Mouse (Mus musculus): ENCODE measurements around the gene Scai. TPM values are rescaled to one million over a fixed set of nuclear protein-coding genes. Genes with fewer than 3 reads are reported as not detected.

Gene Scai
- total and polyA plus RNA-seq, 3 experiments: 4.2 to 7.9 (median 4.7) TPM

GRCm38 (mm10) chr2:39220010-39220409 lies 29.5 kb upstream of the Scai start:
- TF ChIP-seq E2F4 (IDR thresholded peaks at IDR 0.05; ENCODE audit: insufficient replicate concordance, low read depth, low read length): no peak
- Histone ChIP-seq H3K27ac (ENCODE audit: insufficient read depth, low read depth) (no peak overlapping the region), H3K4me3 (replicated peaks in 1 of 3; ENCODE audit: low read depth in 2 of 3, low read length in 2 of 3, poor library complexity in 1 of 3) (no peak overlapping the region), H3K36me3 (replicated peaks in 1 of 2; ENCODE audit: control insufficient read depth in 1 of 2, insufficient read depth in 1 of 2, low read length in 1 of 2) (peaks cover 0 to 8% of the 10 kb centered on the region in 2 experiments), H3K4me2 (ENCODE audit: insufficient read depth, low read depth, poor library complexity, severe bottlenecking) (no peak overlapping the region), H3K9me3 (replicated peaks; ENCODE audit: low read length) (no peaks in the 10 kb centered on the region), H3K27me3 (replicated peaks) (no peaks in the 10 kb centered on the region), H3K9ac (ENCODE audit: insufficient read depth, low read depth) (no peak overlapping the region), H3K4me1 (ENCODE audit: control insufficient read depth in 1 of 2, insufficient read depth in 2 of 2) (peaks cover 2 to 24% of the 10 kb centered on the region in 2 experiments; a peak in 2 of 4 replicates), H3K79me2 (replicated peaks; ENCODE audit: control insufficient read depth, extremely low read depth, insufficient read depth, poor library complexity, severe bottlenecking) (peaks cover 58% of the 10 kb centered on the region)
- in situ Hi-C loops (cut with MboI; ENCODE audit: low pct_ligation_motif_present, low pct_unique_long_range_greater_than_20kb, low sequenced_read_pairs) (no loop called here), dilution Hi-C loops (cut with MboI; ENCODE audit: extremely low pct_ligation_motif_present, extremely low pct_unique_long_range_greater_than_20kb, low sequenced_read_pairs) (no loop called here)
- DNase-seq (ENCODE audit: extremely low read depth): no peak

GRCm38 (mm10) chr2:39219034-39219433 lies 28.5 kb upstream of the Scai start:
- Histone ChIP-seq H3K4me2 (ENCODE audit: insufficient read depth, low read depth, poor library complexity, severe bottlenecking) (no peak overlapping the region), H3K9me3 (replicated peaks; ENCODE audit: low read length) (no peaks in the 10 kb centered on the region), H3K4me3 (replicated peaks in 1 of 3; ENCODE audit: low read depth in 2 of 3, low read length in 2 of 3, poor library complexity in 1 of 3) (no peak overlapping the region), H3K27ac (ENCODE audit: insufficient read depth, low read depth) (no peak overlapping the region), H3K9ac (ENCODE audit: insufficient read depth, low read depth) (no peak overlapping the region), H3K27me3 (replicated peaks) (no peaks in the 10 kb centered on the region), H3K4me1 (ENCODE audit: control insufficient read depth in 1 of 2, insufficient read depth in 2 of 2) (peaks cover 0 to 17% of the 10 kb centered on the region in 2 experiments; a peak in 1 of 4 replicates), H3K79me2 (replicated peaks; ENCODE audit: control insufficient read depth, extremely low read depth, insufficient read depth, poor library complexity, severe bottlenecking) (peaks cover 51% of the 10 kb centered on the region), H3K36me3 (replicated peaks in 1 of 2; ENCODE audit: control insufficient read depth in 1 of 2, insufficient read depth in 1 of 2, low read length in 1 of 2) (peaks cover 0 to 8% of the 10 kb centered on the region in 2 experiments)
- no peak for DNase-seq (ENCODE audit: extremely low read depth)
- in situ Hi-C loops (cut with MboI; ENCODE audit: low pct_ligation_motif_present, low pct_unique_long_range_greater_than_20kb, low sequenced_read_pairs): no loop called here
- no peak for TF ChIP-seq CHD2 (IDR thresholded peaks at IDR 0.05; ENCODE audit: low read length)
- dilution Hi-C loops (cut with MboI; ENCODE audit: extremely low pct_ligation_motif_present, extremely low pct_unique_long_range_greater_than_20kb, low sequenced_read_pairs): no loop called here

GRCm38 (mm10) chr2:39217150-39217549 lies 26.6 kb upstream of the Scai start:
- in situ Hi-C loops (cut with MboI; ENCODE audit: low pct_ligation_motif_present, low pct_unique_long_range_greater_than_20kb, low sequenced_read_pairs) (no loop called here), dilution Hi-C loops (cut with MboI; ENCODE audit: extremely low pct_ligation_motif_present, extremely low pct_unique_long_range_greater_than_20kb, low sequenced_read_pairs) (no loop called here)
- no peak overlapping the region for H3K4me3 ChIP-seq (replicated peaks in 1 of 3; ENCODE audit: low read depth in 2 of 3, low read length in 2 of 3, poor library complexity in 1 of 3)
- TF ChIP-seq CTCF (conservative IDR thresholded peaks at IDR 0.05 in 1 of 2, IDR thresholded peaks at IDR 0.05 in 1 of 2; ENCODE audit: low read depth in 2 of 2, low read length in 2 of 2): no peak
- no peak for TF ChIP-seq KAT2A (IDR thresholded peaks at IDR 0.05; ENCODE audit: insufficient replicate concordance, low read length)
- no peak for TF ChIP-seq MXI1 (IDR thresholded peaks at IDR 0.05; ENCODE audit: low read depth, low read length)
- no peak overlapping the region for H3K9ac ChIP-seq (ENCODE audit: insufficient read depth, low read depth)
- H3K4me2 ChIP-seq (ENCODE audit: insufficient read depth, low read depth, poor library complexity, severe bottlenecking): no peak overlapping the region
- no peak for DNase-seq (ENCODE audit: extremely low read depth)
- peaks cover 35% of the 10 kb centered on the region for H3K79me2 ChIP-seq (replicated peaks; ENCODE audit: control insufficient read depth, extremely low read depth, insufficient read depth, poor library complexity, severe bottlenecking)
- H3K4me1 ChIP-seq (ENCODE audit: control insufficient read depth in 1 of 2, insufficient read depth in 2 of 2): peaks cover 0 to 8% of the 10 kb centered on the region in 2 experiments; a peak in 2 of 4 replicates
- H3K27ac ChIP-seq (ENCODE audit: insufficient read depth, low read depth): no peak overlapping the region
- no peaks in the 10 kb centered on the region for H3K27me3 ChIP-seq (replicated peaks)
- H3K36me3 ChIP-seq (replicated peaks in 1 of 2; ENCODE audit: control insufficient read depth in 1 of 2, insufficient read depth in 1 of 2, low read length in 1 of 2): peaks cover 0 to 11% of the 10 kb centered on the region in 2 experiments
- H3K9me3 ChIP-seq (replicated peaks; ENCODE audit: low read length): no peaks in the 10 kb centered on the region

- H3K27ac ChIP-seq (ENCODE audit: insufficient read depth, low read depth): no peak overlapping the region
- TF ChIP-seq CTCF (conservative IDR thresholded peaks at IDR 0.05 in 1 of 2, IDR thresholded peaks at IDR 0.05 in 1 of 2; ENCODE audit: low read depth in 2 of 2, low read length in 2 of 2) (no peak), E2F4 (IDR thresholded peaks at IDR 0.05; ENCODE audit: insufficient replicate concordance, low read depth, low read length) (no peak), RCOR1 (conservative IDR thresholded peaks at IDR 0.05; ENCODE audit: low read depth, low read length) (no peak), POLR2A (IDR thresholded peaks at IDR 0.05; ENCODE audit: low read depth, low read length) (no peak), TBP (conservative IDR thresholded peaks at IDR 0.05; ENCODE audit: low read depth, low read length) (no peak), JUN (IDR thresholded peaks at IDR 0.05; ENCODE audit: insufficient read depth, low read depth, low read length) (no peak), NELFE (IDR thresholded peaks at IDR 0.05; ENCODE audit: low read depth, low read length) (no peak), ZNF384 (IDR thresholded peaks at IDR 0.05; ENCODE audit: low read depth, low read length) (no peak), CHD2 (IDR thresholded peaks at IDR 0.05; ENCODE audit: low read length) (no peak), KAT2A (IDR thresholded peaks at IDR 0.05; ENCODE audit: insufficient replicate concordance, low read length) (no peak), TCF12 (IDR thresholded peaks at IDR 0.05; ENCODE audit: low read depth, low read length) (no peak), MXI1 (IDR thresholded peaks at IDR 0.05; ENCODE audit: low read depth, low read length) (no peak), MAX (IDR thresholded peaks at IDR 0.05; ENCODE audit: low read length) (no peak), EP300 (IDR thresholded peaks at IDR 0.05; ENCODE audit: low read length) (no peak), MAFK (IDR thresholded peaks at IDR 0.05; ENCODE audit: insufficient replicate concordance, low read length) (no peak), UBTF (IDR thresholded peaks at IDR 0.05; ENCODE audit: low read depth, low read length) (no peak), ZMIZ1 (IDR thresholded peaks at IDR 0.05; ENCODE audit: low read depth, low read length) (no peak)
- H3K27me3 ChIP-seq (replicated peaks): no peaks in the 10 kb centered on the region
- peaks cover 8% of the 10 kb centered on the region for H3K79me2 ChIP-seq (replicated peaks; ENCODE audit: control insufficient read depth, extremely low read depth, insufficient read depth, poor library complexity, severe bottlenecking)
- peaks cover 6 to 32% of the 10 kb centered on the region in 2 experiments for H3K36me3 ChIP-seq (replicated peaks in 1 of 2; ENCODE audit: control insufficient read depth in 1 of 2, insufficient read depth in 1 of 2, low read length in 1 of 2)
- no peaks in the 10 kb centered on the region for H3K9me3 ChIP-seq (replicated peaks; ENCODE audit: low read length)
- H3K4me2 ChIP-seq (ENCODE audit: insufficient read depth, low read depth, poor library complexity, severe bottlenecking): no peak overlapping the region
- no peak overlapping the region for H3K9ac ChIP-seq (ENCODE audit: insufficient read depth, low read depth)
- no peak overlapping the region for H3K4me3 ChIP-seq (replicated peaks in 1 of 3; ENCODE audit: low read depth in 2 of 3, low read length in 2 of 3, poor library complexity in 1 of 3)
- in situ Hi-C loops (cut with MboI; ENCODE audit: low pct_ligation_motif_present, low pct_unique_long_range_greater_than_20kb, low sequenced_read_pairs) (no loop called here), dilution Hi-C loops (cut with MboI; ENCODE audit: extremely low pct_ligation_motif_present, extremely low pct_unique_long_range_greater_than_20kb, low sequenced_read_pairs) (no loop called here)
- DNase-seq (ENCODE audit: extremely low read depth): no peak
- H3K4me1 ChIP-seq (ENCODE audit: control insufficient read depth in 1 of 2, insufficient read depth in 2 of 2): peaks cover 0 to 8% of the 10 kb centered on the region in 2 experiments; a peak in 2 of 4 replicates
Measured at GRCm38 (mm10) chr2:39210738-39211137, 20.2 kb upstream of the Scai start.
